Mouse (Mus musculus): ENCODE measurements around the gene Ankrd13d.

Ankrd13d gene

GRCm38 (mm10) chr19:4282898-4283553 lies at the start of gene Ankrd13d:
Gene Ankrd13d (minus strand): TSS chr19:4283137.
- peak; percentile 92 for DNase-seq

- peak; percentile 67 for DNase-seq
Measured at GRCm38 (mm10) chr19:4332653-4333052, 49.7 kb upstream of the Ankrd13d start.

GRCm38 (mm10) chr19:4331273-4331672 lies 48.3 kb upstream of the Ankrd13d start:
- no peak for DNase-seq

GRCm38 (mm10) chr19:4330603-4331002 lies 47.7 kb upstream of the Ankrd13d start:
- no peak for DNase-seq

- no peak for DNase-seq
Measured at GRCm38 (mm10) chr19:4328737-4329304, 45.9 kb upstream of the Ankrd13d start.

- no peak for DNase-seq
Measured at GRCm38 (mm10) chr19:4326881-4327280, 43.9 kb upstream of the Ankrd13d start.

- DNase-seq: no peak
Measured at GRCm38 (mm10) chr19:4326106-4326505, 43.2 kb upstream of the Ankrd13d start.

GRCm38 (mm10) chr19:4322134-4322533 lies 39.2 kb upstream of the Ankrd13d start:
- DNase-seq: no peak

- no peak for DNase-seq
Measured at GRCm38 (mm10) chr19:4321622-4322021, 38.7 kb upstream of the Ankrd13d start.

- DNase-seq: no peak
Measured at GRCm38 (mm10) chr19:4319272-4319671, 36.3 kb upstream of the Ankrd13d start.

GRCm38 (mm10) chr19:4317181-4317580 lies 34.2 kb upstream of the Ankrd13d start:
- no peak for DNase-seq

GRCm38 (mm10) chr19:4315223-4315944 lies 32.4 kb upstream of the Ankrd13d start:
- DNase-seq: no peak

- peak; percentile 73 for DNase-seq
Measured at GRCm38 (mm10) chr19:4309776-4310185, 26.8 kb upstream of the Ankrd13d start.

GRCm38 (mm10) chr19:4309302-4309701 lies 26.4 kb upstream of the Ankrd13d start:
- DNase-seq: no peak

- DNase-seq: peak; percentile 90
Measured at GRCm38 (mm10) chr19:4306190-4306577, 23.2 kb upstream of the Ankrd13d start, which contains the start of gene Grk2. Gene Grk2 (minus strand): TSS chr19:4306222.

GRCm38 (mm10) chr19:4305491-4306189 lies 22.7 kb upstream of the Ankrd13d start:
- DNase-seq: peak; percentile 71

- peak; percentile 67 for DNase-seq
Measured at GRCm38 (mm10) chr19:4304871-4305321, 22.0 kb upstream of the Ankrd13d start.

GRCm38 (mm10) chr19:4304251-4304821 lies 21.4 kb upstream of the Ankrd13d start:
- DNase-seq: peak; percentile 73

- peak; percentile 34 for DNase-seq
Measured at GRCm38 (mm10) chr19:4303640-4303995, 20.7 kb upstream of the Ankrd13d start.

- DNase-seq: peak; percentile 43
Measured at GRCm38 (mm10) chr19:4302936-4303639, 20.2 kb upstream of the Ankrd13d start.

- peak; percentile 88 for DNase-seq
Measured at GRCm38 (mm10) chr19:4301735-4302651, 19.1 kb upstream of the Ankrd13d start.

All from thymus, postnatal 14 days (tissue).